Mouse (Mus musculus) adrenal gland, adult 8-10 months (tissue): ENCODE measurements around the gene Znhit2. TPM values are rescaled to one million over a fixed set of nuclear protein-coding genes. Genes with fewer than 3 reads are reported as not detected.
A peak's percentile ranks its signal among the peaks of the same experiment; 100 is the strongest.

ENCODE experiments used
- DNase-seq: peaks from one replicate; pipeline ENCODE4 v3.0.0; 2022
- microRNA-seq, 2 experiments: library from miRNA; unstranded; fragments of <30 nt; microRNA quantifications; one replicate each; pipeline ENCODE4 v1.2.0; 2022
- total RNA-seq, 4 experiments: library from RNA; stranded (reverse); gene quantifications; 2 replicates each; pipeline ENCODE4 v1.2.4; 2022

Znhit2 gene
- total RNA-seq, 4 experiments from 2014 or later: 31.6 to 43.1 (median 34.6) TPM

- no peak for DNase-seq
These were observed 12.9 kb downstream of the Znhit2 start for GRCm38 (mm10) chr19:6073889-6074288.

GRCm38 (mm10) chr19:6076564-6077393 lies 15.8 kb downstream of the Znhit2 start, which contains the start of gene Vps51:
Gene Vps51, minus strand, starts transcription at chr19:6077231.
- peak; percentile 80 for DNase-seq

- no peak for DNase-seq
These were observed 19.0 kb downstream of the Znhit2 start, which contains the start of gene Tmem262 for GRCm38 (mm10) chr19:6079983-6080480. Gene Tmem262, plus strand, starts transcription at chr19:6080033.

- no peak for DNase-seq
These were observed 21.2 kb downstream of the Znhit2 start, which contains the start of gene Gm28374 for GRCm38 (mm10) chr19:6082156-6082555. Gene Gm28374, minus strand, starts transcription at chr19:6082256.

GRCm38 (mm10) chr19:6084478-6085248 lies 23.7 kb downstream of the Znhit2 start, which contains the start of the genes Zfpl1 and Cdca5:
Gene Zfpl1, minus strand, starts transcription at chr19:6084956.
Gene Cdca5, plus strand, starts transcription at chr19:6084983.
- peak; percentile 96 for DNase-seq

GRCm38 (mm10) chr19:6085417-6085879 lies 24.5 kb downstream of the Znhit2 start:
- DNase-seq: no peak

GRCm38 (mm10) chr19:6088841-6089240 lies 27.8 kb downstream of the Znhit2 start:
- no peak for DNase-seq

GRCm38 (mm10) chr19:6094119-6094518 lies 33.1 kb downstream of the Znhit2 start, which contains the start of gene AC131692.1:
Gene AC131692.1, plus strand, starts transcription at chr19:6094419.
- no peak for DNase-seq

GRCm38 (mm10) chr19:6097847-6098246 lies 36.9 kb downstream of the Znhit2 start:
- no peak for DNase-seq

GRCm38 (mm10) chr19:6101186-6101585 lies 40.2 kb downstream of the Znhit2 start:
- DNase-seq: no peak

GRCm38 (mm10) chr19:6102169-6102853 lies 41.3 kb downstream of the Znhit2 start:
- no peak for DNase-seq

- DNase-seq: no peak
These were observed 43.5 kb downstream of the Znhit2 start for GRCm38 (mm10) chr19:6104476-6104875.

GRCm38 (mm10) chr19:6105586-6105985 lies 44.6 kb downstream of the Znhit2 start, which contains the start of gene Naaladl1:
Gene Naaladl1, plus strand, starts transcription at chr19:6105782.
- no peak for DNase-seq

Small RNA genes lying within 50 kb of the gene (microRNA-seq; reads per million reads assigned to microRNA genes)
- gene Mir6988: 0.67 to 1.1 reads per million in 2 experiments

Other genes starting within 250 kb of the Znhit2 start
- 10 to 100 TPM; 47.6 to 55.2 (median 53.4) TPM for gene Frmd8, start 185.9 kb upstream of the Znhit2 start, total RNA-seq
- 10 to 100 TPM; 12.8 to 21.7 (median 17.5) TPM for gene Slc25a45, start 183.4 kb upstream of the Znhit2 start, total RNA-seq
- gene Tigd3, start 167.0 kb upstream of the Znhit2 start, total RNA-seq: 1 to 10 TPM in 3 of 4 experiments, under 1 TPM in 1; 0.93 to 3.5 (median 1.6) TPM
- 100 to 1,000 TPM in 3 of 4 experiments, 10 to 100 TPM in 1; 93.7 to 147 (median 129) TPM for gene Dpf2, start 148.2 kb upstream of the Znhit2 start, total RNA-seq
- 1 to 10 TPM; 4.9 to 9.6 (median 8.3) TPM for gene Cdc42ep2, start 136.4 kb upstream of the Znhit2 start, total RNA-seq
- gene Pola2, start 97.0 kb upstream of the Znhit2 start, total RNA-seq: 10 to 100 TPM; 22.5 to 51.0 (median 27.8) TPM
- not detected for gene Slc22a20, start 75.0 kb upstream of the Znhit2 start, total RNA-seq
- 10 to 100 TPM; 40.6 to 54.1 (median 47.3) TPM for gene Capn1, start 45.3 kb upstream of the Znhit2 start, total RNA-seq
- gene Syvn1, start 14.6 kb upstream of the Znhit2 start, total RNA-seq: 10 to 100 TPM; 59.6 to 78.9 (median 62.2) TPM
- gene Mrpl49, start 3.4 kb upstream of the Znhit2 start, total RNA-seq: 10 to 100 TPM; 52.0 to 61.8 (median 59.6) TPM
- 1,000 to 10,000 TPM; 1,027 to 1,106 (median 1,086) TPM for gene Fau, start 3.3 kb upstream of the Znhit2 start, total RNA-seq
- 10 to 100 TPM; 24.9 to 36.1 (median 27.2) TPM for gene Tm7sf2, start 7.2 kb downstream of the Znhit2 start, total RNA-seq
- 10 to 100 TPM; 66.2 to 92.3 (median 81.3) TPM for gene Vps51, start 16.0 kb downstream of the Znhit2 start, total RNA-seq
- gene Tmem262, start 18.8 kb downstream of the Znhit2 start, total RNA-seq: 1 to 10 TPM in 1 of 4 experiments, under 1 TPM in 1, not detected in 2; 0.87 to 1.0 TPM
- not detected for gene Gm28374, start 21.1 kb downstream of the Znhit2 start, total RNA-seq
- gene Zfpl1, start 23.8 kb downstream of the Znhit2 start, total RNA-seq: 10 to 100 TPM; 37.2 to 50.5 (median 44.7) TPM
- 1 to 10 TPM in 1 of 4 experiments, under 1 TPM in 3; 0.46 to 1.2 (median 0.63) TPM for gene Cdca5, start 23.8 kb downstream of the Znhit2 start, total RNA-seq
- not detected for gene AC131692.1, start 33.2 kb downstream of the Znhit2 start, total RNA-seq
- gene Naaladl1, start 44.6 kb downstream of the Znhit2 start, total RNA-seq: under 1 TPM in 1 of 4 experiments, not detected in 3; 0.27 TPM
- gene Sac3d1, start 57.5 kb downstream of the Znhit2 start, total RNA-seq: 10 to 100 TPM; 13.7 to 18.9 (median 16.1) TPM
- gene Snx15, start 67.1 kb downstream of the Znhit2 start, total RNA-seq: 10 to 100 TPM; 34.0 to 49.1 (median 37.8) TPM
- 1 to 10 TPM; 1.4 to 3.5 (median 2.7) TPM for gene Batf2, start 79.8 kb downstream of the Znhit2 start, total RNA-seq
- 100 to 1,000 TPM in 2 of 4 experiments, 10 to 100 TPM in 2; 92.7 to 127 (median 112) TPM for gene Arl2, start 80.4 kb downstream of the Znhit2 start, total RNA-seq
- 1 to 10 TPM; 2.0 to 4.4 (median 3.5) TPM for gene Majin, start 123.2 kb downstream of the Znhit2 start, total RNA-seq
- gene Gpha2, start 165.2 kb downstream of the Znhit2 start, total RNA-seq: 10 to 100 TPM; 23.4 to 37.6 (median 29.4) TPM
- gene Ppp2r5b, start 174.7 kb downstream of the Znhit2 start, total RNA-seq: 100 to 1,000 TPM; 103 to 160 (median 124) TPM
- gene Atg2a, start 180.5 kb downstream of the Znhit2 start, total RNA-seq: 10 to 100 TPM; 38.6 to 57.9 (median 48.3) TPM
- 100 to 1,000 TPM in 3 of 4 experiments, 10 to 100 TPM in 1; 90.8 to 130 (median 118) TPM for gene Ehd1, start 215.5 kb downstream of the Znhit2 start, total RNA-seq
- 10 to 100 TPM; 24.4 to 45.7 (median 38.4) TPM for gene Cdc42bpg, start 245.3 kb downstream of the Znhit2 start, total RNA-seq